Mouse (Mus musculus) spleen, embryonic (tissue): ENCODE results near the gene Kif21a.

Experiments
- CTCF ChIA-PET: fragments of 350-600 bp; sonication (Branson Sonifier 250); formaldehyde crosslinking; loops from one replicate; lab custom pipeline; 2022; lab: Charles Lee

The Kif21a gene

DNA sequence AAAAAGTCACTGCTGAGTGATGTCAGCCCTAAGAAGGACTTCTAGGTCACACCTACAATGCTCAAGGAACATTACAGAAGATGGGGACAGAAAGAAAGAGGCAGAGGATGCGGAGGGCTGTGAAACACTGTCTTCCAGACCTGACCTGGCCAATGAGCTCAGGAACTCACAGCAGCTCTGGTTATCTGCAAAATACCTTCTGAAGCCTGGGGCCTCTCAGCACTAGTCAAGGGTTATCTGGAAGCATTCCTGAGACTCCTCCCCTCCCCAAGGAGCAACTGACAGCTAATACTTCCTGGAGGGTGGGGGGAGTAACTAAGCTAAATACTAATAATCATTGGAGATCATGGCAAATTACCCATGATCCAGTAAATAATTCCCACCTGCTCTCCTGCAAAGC, 111.3 kb downstream of the Kif21a start:
- CTCF ChIA-PET, result no interaction called here

DNA sequence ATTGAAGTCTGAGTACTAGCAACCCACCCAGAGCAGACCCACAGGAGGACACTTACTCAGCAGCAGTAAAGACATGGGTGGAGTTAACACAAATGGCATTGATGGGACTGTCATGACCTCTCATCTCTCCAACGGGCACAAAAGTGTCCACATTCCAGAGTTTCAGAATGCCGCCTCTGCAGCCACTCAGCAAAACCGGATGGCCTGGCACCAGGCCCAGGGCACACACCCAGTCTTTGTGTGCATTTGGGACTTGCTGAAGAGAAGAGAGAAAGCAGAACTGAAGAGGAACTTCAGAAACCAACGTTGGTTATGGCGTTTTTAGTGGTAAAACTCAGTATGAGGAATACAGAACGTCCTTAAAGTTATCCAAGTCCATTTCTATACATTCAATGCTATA, 114.2 kb downstream of the Kif21a start:
- CTCF ChIA-PET, result no interaction called here

DNA sequence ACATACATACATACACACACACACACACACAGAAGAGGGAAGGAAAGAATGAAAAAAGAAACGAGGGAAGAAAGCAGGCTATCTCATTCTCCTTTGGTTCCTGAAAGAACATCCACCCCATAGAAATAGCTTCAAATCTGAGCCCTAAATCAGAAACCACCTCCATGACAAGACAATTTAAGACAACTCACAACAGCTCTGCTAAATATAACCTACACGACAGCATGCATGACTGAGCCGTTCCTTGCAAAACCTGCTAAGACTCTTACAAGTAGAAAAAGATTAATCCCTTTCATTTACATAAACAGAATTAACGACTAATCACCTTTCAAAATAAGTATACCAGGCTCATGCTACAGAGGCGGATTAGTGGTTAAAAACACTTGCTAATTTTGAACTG, 118.3 kb downstream of the Kif21a start:
- CTCF ChIA-PET, result no interaction called here

DNA sequence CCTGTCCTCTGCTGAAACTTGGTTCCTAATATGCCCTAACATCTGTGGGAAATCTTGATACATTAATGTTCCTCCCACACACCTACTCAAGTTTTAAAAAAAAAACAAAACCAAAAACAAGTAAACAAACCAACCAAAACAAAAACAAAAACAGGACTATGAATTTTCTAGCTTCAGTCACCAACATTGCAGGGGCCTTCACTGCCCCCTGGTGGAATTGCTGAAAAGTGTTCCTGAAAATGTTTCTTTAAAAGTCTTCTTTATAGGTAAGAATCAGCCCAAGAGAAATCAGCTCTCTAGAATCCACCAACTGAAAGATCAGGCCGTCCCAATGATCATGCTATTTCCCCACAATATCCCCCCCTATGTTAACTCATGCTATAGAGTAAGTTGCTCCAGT, 120.7 kb downstream of the Kif21a start:
- CTCF ChIA-PET, result no interaction called here

DNA sequence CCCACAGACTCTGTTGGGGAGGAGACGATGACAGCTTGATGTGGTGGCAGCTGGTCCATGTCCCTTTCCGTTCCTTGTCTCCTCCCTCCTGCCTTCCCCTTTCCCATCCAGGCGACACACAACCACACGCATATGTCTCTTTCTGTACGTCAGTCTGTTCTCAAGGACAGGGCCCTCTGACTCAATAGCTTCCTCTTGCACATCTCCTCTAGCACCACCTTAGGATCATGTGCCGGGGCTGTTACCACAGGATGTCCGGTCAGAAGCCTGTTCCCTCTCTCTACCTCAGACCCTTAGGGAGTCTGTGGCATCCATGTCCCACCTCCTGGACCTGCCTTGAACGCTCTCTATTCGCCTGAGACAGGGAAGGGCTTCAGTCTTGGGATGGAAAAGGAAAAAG, 153.3 kb downstream of the Kif21a start:
- CTCF ChIA-PET, result no interaction called here

DNA sequence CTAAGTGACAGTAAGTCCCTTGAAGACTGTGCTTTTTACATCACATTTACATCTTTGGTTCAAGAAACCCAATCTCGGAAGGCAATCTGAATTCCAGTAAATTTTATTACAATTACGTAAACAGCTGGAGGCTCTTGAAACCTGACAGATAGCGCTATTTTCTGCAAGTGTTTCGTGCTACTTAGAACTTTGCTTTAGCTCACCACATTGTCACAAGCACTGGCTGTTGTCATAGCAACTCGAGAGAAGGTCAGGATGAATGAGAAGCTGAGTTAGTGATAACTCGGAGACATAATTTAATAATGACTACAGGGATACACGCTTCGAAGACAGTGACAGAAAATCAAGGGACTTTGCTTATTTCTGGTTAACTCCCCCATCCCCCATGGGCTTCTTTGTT, 162.3 kb downstream of the Kif21a start:
- CTCF ChIA-PET, result no interaction called here
